Mouse (Mus musculus): ENCODE data around the gene Kif27. TPM values are rescaled to one million over a fixed set of nuclear protein-coding genes. Genes with fewer than 3 reads are reported as not detected.

Gene Kif27
- 2.8 TPM for polyA plus RNA-seq (2014; fragmentation: Illumina TruSeq; extraction: RNeasy Lipid Tissue Mini Kit (QIAGEN cat#74804))

DNA sequence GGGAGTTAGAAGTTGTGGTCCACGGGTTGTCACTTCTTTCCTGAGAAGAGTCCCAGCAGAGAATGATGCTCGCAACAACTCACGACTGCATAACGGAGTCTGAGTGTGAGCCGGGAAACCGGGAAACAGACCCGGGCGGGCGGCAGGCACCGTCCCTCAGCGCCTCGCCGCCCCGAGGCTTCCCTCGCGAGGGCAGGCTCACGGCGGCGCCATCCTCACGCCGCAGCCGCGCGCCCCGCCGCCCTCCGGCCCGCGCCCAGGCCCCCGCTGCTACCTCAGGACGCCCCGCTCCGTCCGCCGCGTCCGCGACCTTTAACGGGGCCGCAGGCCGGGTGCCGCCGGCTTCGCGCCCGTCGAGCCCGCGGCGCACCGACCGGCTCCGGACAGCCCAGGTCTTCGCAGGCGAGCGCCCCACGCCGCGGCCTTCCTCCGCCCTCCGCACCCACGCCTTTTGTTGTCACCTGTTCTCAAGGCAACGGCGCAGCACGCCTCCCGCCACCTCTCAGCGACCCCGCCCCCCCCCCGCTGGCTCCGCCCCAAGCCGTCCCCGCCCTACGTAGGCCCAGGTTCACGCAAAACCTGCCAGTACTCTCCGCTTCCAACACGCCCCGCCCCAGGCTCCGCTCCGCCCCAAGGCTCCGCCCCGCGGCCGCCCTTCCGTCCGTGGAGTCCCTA is at the start of gene Kif27:
TSS of gene Kif27 (minus strand) at position 494 of the 675 bp plus-strand sequence.

DNA sequence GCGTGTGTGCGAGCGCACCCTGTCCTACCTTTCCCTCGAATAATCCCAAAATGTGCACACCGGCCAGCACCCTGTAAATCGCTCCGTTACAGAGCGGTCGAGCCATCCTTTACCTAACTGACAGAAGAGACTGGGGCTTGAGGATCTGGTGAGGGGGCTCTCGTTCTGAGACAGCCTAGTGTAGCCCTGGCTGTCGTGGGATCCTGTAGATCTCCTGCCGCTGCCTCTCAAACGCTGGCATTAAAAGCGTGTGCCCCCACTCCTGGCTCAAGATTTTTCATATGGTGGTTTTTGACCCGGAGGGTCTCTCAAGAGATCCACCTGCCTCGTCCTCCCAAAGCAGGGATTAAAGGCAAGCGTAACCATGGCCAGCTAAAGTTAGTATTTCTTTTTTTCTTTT is 44.3 kb upstream of the Kif27 start, which contains the start of gene Hnrnpk:
TSS of gene Hnrnpk (minus strand) at position 101 of the 400 bp plus-strand sequence.

DNA sequence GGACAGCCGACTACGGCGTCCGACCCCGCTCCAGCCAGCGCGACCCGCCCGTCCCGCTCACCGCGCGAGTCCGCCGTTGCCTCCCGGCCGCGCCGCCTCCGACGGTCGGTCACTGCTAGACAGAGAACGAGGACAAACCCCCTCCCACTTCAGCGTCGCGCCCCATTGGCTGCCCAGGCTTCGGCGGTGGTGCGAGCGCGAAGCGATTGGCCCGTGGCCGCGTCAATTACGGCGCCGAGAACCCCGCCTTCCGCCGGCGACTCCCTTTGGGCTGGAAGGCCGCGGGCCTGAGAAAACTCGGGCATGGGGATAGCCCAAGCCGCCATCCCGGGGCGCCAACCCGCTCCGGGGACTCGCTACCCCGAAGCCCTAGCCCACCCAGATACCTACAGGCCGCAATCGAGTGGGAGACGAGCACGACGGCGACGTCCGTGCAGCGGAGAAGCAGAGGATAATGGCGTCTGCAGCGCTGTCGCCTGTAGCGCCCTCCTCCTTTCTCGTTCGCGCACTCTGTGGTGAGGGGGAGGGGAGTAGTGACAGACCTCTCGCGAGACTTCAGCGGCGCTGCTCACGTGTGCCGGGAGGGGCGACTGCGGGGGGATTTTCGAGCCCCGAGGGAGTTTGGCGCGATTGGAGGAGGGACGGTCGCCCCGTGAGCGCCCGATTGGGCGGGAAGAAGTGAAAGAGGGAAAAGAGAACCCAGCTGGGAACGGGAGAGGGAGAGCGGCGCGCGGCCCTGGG is 43.3 kb upstream of the Kif27 start, which contains the start of gene Rmi1:
TSS of gene Rmi1 (plus strand) at position 246 of the 741 bp plus-strand sequence.

DNA sequence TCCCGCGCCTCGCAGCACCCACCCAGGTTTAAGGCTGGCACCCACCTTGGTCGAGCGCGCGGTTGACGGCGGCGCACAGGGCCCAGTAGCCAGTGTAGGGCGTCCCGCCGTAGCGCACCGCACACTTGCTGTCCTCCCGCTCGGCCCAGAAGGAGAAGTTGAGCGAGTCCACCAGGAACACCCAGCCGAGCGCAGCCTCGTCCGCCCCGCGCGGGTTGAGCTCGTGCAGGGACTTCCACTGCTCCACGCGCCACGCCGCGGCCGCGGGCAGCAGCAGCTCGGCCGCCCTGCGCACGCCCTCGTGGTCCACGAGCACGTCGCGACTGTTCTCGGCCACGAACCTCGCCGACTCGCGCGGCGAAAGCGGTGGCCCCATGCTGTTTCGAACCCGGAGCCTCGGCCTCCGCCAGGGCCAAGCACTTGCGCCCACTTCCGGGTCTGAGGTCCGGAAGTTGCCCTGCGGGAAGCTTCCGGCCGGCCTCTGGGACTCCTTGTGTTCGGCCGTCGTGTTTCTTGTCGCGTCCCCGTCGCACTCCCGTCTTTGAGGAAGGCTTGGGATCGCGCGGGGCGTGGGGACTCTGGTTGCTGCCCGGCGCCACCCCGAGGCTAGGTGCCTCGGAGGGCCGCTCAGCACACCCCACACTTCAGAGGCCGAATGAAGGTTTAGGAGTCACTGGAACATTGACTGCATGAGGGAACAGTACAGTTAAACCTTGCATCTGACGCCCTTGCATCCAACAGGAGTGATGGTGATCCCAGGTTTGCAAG is 26.0 kb upstream of the Kif27 start, which contains the start of gene 2210016F16Rik:
TSS of gene 2210016F16Rik (minus strand) at position 447 of the 768 bp plus-strand sequence.

DNA sequence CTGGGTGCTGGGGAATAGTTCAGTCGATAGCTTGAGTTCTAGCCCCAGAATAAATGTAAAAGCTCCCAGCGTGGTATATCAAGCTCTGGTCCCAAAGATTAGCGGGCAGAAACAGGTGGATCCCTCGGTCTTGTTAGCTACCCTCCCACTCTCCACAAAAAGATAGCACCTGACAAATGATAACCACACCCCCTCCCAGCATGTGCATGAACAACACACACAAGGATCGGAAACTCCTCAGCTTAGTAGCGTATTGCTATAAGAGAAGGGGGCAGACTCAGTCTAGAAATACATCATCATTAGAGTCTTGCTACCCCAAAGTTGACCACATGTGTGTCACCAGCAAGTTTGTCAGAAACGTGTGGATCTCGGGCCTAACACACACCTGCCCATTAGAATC is 83.3 kb downstream of the Kif27 start, which contains the start of gene Gkap1:
TSS of gene Gkap1 (minus strand) at position 101 of the 400 bp plus-strand sequence.

Other genes with a start within 250 kb of the Kif27 start
- gene Klhl3, start 245.5 kb downstream of the Kif27 start, polyA plus RNA-seq (2014; fragmentation: Illumina TruSeq; extraction: RNeasy Lipid Tissue Mini Kit (QIAGEN cat#74804)): 4.8 TPM
- 317 TPM for gene Hnrnpa0, start 230.6 kb downstream of the Kif27 start, polyA plus RNA-seq (2014; fragmentation: Illumina TruSeq; extraction: RNeasy Lipid Tissue Mini Kit (QIAGEN cat#74804))
- 3.8 TPM for gene Idnk, start 201.5 kb downstream of the Kif27 start, polyA plus RNA-seq (2014; fragmentation: Illumina TruSeq; extraction: RNeasy Lipid Tissue Mini Kit (QIAGEN cat#74804))
- gene Ubqln1, start 143.5 kb downstream of the Kif27 start, polyA plus RNA-seq (2014; fragmentation: Illumina TruSeq; extraction: RNeasy Lipid Tissue Mini Kit (QIAGEN cat#74804)): 195 TPM
- 149 TPM for gene Gkap1, start 83.4 kb downstream of the Kif27 start, polyA plus RNA-seq (2014; fragmentation: Illumina TruSeq; extraction: RNeasy Lipid Tissue Mini Kit (QIAGEN cat#74804))
- 13.5 TPM for gene 2210016F16Rik, start 26.1 kb upstream of the Kif27 start, polyA plus RNA-seq (2014; fragmentation: Illumina TruSeq; extraction: RNeasy Lipid Tissue Mini Kit (QIAGEN cat#74804))
- 75.3 TPM for gene Rmi1, start 43.1 kb upstream of the Kif27 start, polyA plus RNA-seq (2014; fragmentation: Illumina TruSeq; extraction: RNeasy Lipid Tissue Mini Kit (QIAGEN cat#74804))
- 3,310 TPM for gene Hnrnpk, start 44.2 kb upstream of the Kif27 start, polyA plus RNA-seq (2014; fragmentation: Illumina TruSeq; extraction: RNeasy Lipid Tissue Mini Kit (QIAGEN cat#74804))

All from ovary, adult 10 weeks (tissue).